Mouse (Mus musculus) testis, postnatal 10 days (tissue): Measurements from ENCODE around the gene Mybphl.

ENCODE experiments used
- DNase-seq: peaks from one replicate; pipeline ENCODE4 v3.0.0; 2021; ENCODE audit warnings: low spot score

Gene Mybphl

DNA sequence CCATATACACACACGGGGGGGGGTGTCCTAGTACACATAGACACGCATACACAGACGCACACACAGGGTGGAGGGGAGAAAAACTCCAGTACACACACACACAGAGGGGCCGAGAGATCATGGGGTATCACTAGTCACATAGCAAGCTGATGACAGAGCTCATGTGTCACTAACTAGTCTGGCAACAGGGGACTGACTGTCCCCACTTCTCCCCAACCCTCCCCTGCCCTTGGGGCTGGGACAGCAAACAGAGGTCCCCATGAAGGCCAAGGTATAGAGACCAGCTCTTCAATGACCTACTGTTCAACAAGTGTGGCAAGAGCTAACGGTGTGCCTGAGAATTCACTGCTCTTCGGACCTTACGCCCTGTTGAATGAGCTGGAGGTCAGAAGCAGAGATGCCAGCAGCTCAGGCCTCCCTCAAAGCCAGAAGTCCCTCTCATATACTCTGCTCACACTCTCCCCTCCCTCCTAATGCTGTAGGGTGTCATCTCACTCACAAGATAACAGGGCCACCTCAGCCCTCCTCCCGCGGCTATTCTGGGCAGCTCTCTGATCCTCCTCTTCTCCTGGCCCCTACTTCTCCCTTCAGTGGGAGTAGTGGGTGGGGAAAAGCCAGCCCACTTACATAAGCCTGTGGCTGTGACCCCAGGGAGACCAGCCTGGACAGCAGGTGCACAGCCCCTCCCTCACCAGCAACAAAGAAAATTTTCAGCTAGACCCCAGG lies at the start of gene Mybphl:
Gene Mybphl, plus strand, starts transcription at position 642 of the 726 bp plus-strand sequence.
- DNase-seq = no peak

DNA sequence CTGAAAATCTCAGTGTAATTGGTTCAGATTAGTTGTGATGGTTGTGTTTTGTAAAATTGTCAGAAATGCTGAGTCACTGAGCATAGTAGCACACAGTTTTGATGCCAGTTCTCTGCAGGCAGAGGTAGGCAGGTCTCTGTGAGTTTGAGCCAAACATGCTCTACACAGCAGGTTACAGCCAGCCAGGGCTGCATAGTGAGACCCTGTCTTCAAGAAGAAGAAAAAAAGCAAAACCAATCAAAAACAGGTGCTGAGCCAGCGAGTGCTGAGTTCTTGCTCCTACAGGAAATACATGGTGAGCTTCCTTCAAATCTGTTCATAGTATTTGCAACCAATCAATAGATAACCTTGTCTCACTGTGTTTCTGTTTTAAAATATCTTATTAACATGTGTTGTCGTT lies 46.2 kb upstream of the Mybphl start:
- DNase-seq = no peak

DNA sequence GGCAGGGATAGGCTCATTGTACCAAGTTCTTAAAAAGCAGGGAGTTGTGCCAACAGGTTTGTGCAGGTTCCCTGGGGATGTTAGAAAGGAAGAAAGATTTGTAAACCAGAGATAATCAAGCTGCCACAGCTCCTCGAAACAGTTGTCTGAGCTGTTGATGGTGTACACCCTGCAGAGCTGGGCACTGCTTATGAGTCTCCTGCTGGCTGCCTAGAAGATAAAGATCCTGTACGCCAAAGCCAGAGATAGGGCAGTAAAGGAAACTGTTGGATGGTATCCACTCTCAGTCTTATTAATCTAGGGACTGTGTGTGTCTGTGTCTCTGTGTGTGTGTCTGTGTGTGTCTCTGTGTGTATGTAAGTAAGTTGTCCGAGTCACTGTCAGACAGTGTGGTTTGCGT lies 43.0 kb upstream of the Mybphl start:
- no peak for DNase-seq

DNA sequence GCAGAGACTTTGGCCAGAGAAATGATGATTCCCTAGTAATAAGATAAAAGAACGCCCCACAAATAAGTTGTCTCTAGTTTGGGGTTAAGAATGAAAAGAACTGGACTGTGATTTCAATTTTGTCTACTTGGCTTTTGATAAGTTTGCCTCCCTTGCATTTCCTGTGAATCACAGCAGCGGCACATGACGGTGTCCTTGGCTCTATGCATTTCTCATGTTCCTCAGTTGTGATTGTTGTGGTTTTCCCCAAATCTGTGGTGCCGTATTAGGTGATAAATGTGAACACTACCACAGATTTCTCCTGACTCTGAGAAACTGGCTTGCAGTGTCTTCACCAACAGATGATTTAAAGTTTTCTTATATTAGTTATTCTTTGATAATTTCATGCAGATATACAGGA lies 42.6 kb upstream of the Mybphl start:
- DNase-seq = no peak

DNA sequence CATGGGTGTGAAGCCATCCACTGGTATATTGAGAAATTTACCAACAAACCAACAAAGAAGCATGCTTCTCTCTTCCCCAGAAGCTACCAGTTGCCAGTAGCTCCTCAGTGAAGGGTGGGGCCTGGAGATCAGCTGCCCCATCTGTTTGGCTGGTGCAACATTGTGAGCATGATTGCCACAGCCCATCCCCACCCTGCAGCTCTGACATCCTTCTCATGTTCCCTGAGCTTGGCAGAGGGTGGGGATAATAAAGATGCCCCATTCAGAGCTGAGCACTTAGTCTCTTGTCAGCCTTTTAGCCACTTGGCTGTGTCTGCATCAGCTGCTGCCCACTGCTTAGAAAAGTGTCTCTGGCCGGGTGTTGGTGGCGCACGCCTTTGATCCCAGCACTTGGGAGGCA lies 41.7 kb upstream of the Mybphl start:
- no peak for DNase-seq

DNA sequence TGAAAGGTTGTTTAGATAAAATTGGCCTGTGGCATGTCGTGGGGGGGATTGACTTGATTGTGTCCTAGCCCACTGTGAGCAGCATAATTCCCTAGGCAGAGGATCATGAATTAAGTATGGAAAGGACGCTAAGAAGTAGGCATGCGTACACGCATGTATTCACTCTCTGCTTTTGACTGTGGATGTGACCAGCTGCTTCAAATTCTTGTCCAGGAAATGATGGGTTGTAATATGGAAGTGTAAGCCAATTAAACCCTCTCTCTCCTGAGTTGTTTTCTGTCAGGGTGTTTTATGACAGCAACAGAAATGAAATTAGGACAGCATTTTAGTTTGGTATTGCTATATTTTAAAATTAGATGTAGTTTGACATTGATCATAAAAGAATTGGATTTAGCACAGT lies 39.9 kb upstream of the Mybphl start:
- no peak for DNase-seq

DNA sequence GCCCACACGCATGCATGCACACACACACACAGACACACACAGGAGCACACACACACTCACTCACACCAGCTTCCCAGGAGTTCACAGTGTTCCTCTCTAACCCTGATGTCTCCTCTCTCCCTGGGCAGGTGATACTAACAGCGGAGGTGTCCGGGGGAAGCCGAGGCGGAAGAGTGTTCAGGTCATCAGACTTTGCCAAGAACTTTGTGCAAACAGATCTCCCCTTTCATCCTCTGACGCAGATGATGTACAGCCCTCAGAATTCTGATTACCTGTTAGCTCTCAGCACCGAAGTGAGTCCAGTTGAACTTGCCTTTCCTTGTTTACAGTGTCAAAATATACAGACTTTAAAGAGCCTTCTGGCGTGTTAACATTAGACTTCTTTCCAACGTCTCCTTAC lies 39.2 kb upstream of the Mybphl start:
- no peak for DNase-seq

DNA sequence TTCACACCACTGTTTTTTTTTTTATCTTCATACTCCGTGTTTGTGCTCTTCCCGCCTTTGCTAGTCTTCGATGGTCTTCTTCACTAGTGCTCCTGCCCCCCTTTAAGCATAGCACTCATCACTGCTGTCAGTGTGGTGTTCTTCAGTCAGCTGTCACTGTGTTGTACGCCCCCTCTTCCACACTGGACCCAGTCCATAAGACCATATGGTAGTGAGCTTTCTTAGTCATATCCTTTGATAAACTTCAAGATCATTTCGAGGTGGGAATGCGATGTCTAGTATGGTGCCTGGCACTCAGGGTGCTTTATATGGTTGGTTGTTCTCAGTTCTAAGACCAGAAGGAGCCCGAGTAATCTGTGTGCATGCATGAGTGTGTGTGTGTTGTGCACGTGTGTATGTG lies 37.4 kb upstream of the Mybphl start:
- DNase-seq = no peak

DNA sequence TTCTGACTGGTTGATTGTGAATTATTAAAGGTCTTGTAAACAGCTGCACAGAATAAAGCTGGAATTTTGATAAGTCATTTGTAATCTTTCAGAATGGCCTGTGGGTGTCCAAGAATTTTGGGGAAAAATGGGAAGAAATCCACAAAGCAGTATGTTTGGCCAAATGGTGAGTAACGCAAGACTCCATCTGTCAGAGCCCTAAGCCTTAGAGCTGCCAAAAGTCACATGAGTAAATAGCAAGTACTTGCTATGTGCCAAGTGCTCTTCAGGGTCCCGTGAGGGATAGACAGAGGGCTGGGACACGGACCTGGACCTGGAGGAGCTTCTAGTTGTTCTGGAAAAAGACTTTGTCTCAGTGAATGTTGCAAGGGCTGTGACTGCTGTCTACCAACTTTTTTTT lies 36.8 kb upstream of the Mybphl start:
- no peak for DNase-seq

DNA sequence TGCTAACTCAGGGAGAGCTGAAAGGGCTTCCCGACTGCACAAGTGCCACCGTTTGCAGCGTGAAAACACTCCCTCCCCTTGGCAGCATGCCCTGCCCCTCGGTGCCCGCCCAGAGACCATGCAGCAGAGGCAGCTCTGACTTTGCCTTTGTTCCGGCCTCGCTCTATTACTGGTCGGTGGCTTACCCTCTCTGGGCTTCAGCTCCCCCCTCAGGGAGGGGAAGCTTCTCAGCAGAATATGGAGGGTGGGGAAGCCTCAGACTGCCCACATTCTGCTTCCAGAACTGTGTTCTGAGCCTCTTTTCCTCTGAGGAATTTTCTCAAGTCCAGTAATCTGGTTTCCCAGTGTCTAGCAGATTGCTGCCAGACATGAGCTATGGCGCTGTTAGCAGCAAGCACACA lies 36.3 kb upstream of the Mybphl start:
- peak; percentile 80 for DNase-seq

DNA sequence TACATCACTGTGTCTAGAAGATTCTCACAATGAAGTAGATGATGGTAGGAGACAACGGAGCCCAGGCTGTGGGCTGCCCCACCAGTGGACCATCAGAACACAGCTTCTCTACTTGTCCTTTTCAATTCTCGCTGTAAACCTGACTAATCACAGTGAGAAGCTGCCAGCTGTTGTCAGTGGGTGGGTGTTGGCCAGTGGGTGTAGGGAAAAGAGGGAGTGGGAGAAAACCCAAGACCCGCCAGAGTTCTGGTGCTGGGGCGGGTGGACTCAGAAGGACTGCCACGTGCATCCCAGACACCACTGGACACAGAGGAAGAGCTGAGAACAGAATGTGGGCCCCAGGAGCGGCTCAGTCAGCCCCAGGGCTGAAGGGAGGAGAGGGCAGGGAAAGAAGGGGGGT lies 33.9 kb upstream of the Mybphl start:
- no peak for DNase-seq

DNA sequence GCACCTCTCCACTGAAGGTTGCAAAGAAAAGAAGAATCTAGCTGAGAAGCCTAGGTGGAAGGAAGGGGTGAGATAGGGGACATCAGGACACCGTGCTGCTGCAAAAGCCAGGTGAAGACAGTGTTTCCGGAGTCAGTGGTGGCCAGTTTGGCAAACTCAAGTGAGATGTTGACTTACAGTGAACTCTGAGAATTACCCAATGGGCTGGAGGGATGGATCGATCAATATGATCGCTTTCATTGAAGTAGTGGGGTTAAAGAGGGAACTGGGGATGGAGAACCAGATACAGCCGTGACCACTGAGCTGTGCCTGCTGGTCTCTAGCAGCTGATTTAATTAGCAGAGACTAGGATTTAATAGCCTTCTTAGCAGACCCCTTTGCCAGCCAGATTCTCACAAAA lies 27.8 kb upstream of the Mybphl start:
- DNase-seq = no peak

DNA sequence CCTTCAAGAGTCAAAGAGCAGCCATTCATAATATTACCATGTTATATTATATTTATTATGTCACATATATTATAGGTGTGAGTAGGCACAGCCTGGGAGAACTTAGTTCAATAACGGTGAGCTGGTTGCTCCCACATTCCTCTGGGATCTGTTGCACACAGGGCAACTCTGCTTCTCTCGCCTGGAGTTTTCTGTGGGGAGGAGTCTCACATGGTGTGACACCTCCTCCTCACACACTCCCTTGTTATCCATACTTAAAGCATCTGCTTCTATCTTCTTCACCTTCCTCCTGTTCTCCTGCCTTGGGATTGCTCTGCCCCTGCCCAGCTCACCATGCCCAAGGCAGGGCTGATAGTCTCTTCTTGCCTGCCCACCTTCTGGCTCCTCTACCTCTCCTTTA lies 23.7 kb upstream of the Mybphl start:
- no peak for DNase-seq

DNA sequence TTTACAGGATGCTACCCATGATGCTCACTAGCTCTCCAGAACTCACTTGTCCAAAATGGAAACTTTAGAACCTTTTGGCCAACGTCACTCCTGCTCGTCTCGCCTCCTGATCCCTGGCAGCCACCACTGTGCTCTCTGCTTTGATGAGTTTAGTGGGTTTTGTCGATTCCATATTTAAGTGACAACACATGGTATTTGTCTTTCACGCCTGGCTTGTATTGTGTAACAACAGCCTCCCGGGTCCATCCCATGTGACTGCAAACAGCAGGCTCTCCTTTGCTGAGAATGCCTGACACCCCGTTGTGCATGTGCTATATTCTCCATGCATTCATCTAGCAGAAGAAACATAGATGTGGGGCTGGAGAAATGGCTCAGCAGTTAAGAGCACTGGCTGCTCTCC lies 22.5 kb upstream of the Mybphl start:
- DNase-seq = no peak

DNA sequence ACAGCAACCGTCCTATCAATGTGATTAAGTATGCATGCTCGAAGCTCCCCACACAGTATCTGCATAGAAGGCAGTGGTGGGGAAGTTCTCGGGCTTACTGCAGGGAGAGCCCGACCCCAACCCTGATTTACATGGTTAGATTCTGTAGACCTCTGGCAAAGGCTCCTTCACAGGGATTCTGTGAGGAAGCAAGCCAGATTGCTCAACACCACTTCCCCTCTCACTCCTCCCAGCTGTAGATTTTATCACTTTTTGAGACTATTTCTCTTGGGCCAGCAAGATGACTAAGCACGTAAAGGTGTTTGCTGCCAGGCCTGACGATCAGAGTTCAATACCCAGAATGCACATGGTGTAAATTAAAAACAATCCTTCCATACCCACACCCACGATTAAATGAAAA lies 18.9 kb upstream of the Mybphl start:
- DNase-seq = no peak

DNA sequence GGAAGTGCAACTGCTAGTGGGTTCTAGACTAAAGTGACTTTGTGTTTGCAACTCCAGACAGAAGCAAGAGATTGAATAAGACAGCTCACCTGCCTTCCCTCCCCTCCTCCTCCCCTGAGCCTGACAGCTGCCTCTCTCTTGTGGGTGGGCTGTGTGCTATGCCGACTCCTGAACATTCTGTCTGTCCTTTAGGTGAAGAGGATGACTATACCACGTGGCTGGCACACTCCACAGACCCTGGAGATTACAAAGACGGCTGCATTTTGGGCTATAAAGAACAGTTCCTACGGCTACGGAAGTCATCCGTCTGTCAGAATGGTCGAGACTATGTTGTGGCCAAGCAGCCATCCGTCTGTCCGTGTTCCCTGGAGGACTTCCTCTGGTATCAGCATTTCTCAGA lies 16.3 kb upstream of the Mybphl start:
- no peak for DNase-seq

DNA sequence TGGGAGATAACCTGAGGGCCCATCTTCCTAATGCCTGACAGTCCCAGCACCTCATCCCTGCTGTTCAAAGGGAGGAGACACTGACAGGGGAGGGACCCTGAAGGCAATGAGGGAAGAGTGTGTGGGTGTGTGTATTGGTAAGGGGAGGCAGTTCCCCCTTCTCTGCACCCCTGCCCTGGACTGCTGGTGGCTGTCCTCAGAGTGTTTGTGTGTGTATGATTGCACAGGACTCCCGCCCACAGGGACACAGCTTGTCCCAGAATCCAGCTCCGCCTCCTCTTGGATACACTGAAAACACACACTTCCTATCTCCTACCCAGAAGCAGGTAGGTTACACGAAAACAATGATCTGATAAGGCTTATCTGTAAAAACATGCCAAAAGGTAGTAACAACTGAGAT lies 9.5 kb upstream of the Mybphl start:
- no peak for DNase-seq

DNA sequence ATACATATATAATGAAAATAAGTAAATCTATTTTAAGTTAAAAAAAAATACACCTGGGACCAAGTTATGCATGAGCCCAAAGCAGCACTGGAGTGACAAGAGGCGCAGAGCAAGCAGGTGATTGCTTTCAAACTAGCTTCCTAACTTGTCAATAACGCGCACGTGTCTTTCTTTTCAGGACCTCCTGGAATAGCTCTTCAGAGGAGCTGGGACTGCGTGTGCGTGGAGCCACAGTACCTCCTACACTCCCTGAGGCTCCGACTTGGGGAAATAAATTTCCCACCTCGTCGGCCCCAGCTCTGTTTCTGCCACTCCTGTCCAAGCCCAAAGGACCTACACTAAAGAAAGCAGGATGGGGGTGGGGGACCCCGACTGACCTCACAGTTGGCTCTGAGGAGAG lies 7.7 kb upstream of the Mybphl start:
- DNase-seq = no peak

DNA sequence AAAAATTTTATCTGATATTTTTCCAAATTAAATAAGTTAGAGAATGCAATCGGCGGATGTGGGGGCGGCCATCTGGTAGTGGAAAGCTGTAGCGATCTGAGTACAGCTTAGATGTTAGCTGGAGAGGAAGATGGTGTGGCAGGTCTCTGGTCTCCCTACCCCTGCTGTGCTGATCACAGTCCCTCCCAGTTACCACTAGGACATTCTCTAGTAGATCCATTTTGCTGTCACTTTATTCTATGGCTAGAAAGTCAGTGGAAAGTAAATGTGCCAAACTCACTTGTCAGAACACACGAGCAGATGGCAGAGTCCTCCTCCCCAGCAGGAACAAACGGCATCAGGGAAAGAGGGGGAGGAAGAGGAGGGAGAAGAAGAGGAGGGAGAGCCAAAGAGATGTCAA lies 6.3 kb upstream of the Mybphl start:
- no peak for DNase-seq

DNA sequence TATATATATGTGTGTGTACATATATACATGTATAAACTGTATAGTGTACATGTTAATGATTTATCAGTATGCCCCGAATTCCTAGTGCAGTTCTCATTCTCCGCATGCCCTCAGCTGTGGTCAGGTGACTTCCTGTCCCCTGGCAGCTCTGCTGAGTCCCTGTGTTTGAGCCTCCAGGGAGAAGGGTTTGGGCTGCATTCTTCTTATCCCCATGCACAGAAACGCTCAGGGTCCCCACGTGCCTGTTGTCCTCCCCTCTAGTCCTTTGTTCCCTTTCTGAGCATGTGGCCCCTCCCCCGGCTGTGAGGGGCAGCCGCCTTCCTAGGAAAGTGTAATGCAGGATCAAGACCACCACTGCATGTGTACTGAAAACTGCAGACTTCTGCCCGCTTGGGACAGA lies 3.8 kb upstream of the Mybphl start:
- no peak for DNase-seq

DNA sequence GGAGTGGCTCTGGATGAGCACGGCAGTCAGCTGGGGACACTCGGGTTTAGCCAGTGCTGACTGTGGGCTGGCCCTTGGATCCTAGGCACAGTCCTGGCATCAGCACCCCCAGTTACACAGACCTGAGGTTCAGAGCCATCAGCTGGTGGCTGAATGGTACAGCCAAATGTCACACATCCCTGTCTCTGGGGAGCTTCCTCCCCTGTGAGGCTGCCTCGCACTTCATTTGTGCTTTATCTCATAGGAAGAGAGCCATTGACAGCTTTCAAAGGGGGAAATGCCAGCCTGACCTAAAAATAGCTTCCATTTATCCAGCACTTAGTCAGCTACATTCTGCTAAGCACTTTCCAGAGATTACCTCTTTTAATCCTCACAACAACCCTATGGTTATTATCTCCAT lies 1.1 kb upstream of the Mybphl start:
- DNase-seq = no peak

DNA sequence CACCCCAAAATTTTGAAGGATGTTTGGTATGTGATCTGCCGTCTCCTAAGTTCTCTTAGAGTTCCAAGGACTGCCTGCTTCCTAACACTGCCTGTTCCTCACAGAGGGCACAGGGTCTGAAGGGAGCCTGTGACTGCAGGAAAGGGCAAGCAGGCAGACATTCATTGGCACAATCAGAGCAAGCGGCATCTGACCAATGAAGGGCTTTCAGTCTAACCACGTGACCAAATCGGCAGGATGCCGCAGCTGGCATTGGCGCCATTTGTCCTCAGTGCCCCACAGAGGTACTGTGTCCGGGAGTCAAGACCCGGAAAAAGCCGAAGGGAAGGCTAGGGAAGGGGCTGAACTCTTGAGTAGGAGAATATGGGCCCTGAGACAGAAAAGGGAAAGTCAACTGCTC lies 2.5 kb downstream of the Mybphl start:
- DNase-seq = no peak

DNA sequence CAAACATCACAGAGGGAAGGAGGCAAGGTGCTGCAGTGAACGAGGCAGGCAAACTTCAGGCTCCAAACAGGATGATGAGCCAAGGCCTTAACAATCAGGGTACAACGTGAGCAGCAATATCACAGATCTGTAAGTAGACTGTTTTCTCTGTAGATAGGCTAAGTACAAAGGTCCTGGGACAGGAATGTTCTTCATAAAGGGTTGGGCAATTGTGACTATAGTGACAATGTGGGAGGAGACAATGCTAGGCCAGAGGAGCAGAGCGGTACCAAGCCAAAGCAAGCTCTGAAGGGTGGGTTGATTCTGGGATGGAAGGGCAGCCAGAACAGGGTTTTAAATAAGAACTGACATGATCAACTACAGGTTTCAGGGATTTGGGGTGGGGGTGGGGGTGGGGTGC lies 3.1 kb downstream of the Mybphl start:
- DNase-seq = no peak

DNA sequence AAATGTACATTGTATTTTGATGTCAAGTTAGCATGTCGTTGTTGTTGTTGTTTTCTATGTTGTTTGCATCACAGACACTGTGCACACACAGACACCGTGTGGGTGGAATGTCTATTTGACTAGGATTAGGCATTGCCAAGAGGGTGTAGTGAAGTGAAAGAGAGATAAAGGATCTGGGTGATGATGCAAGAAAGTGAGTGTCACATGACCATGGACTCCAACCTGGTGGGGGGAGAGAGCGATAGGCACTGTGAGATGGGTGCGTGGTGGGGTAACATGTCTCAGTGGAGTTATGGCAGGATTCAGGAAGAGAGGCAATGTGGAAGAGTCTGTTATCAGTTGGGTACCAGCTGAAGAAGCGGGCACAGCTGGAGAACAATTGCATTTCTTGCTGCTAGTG lies 4.0 kb downstream of the Mybphl start:
- DNase-seq = no peak

DNA sequence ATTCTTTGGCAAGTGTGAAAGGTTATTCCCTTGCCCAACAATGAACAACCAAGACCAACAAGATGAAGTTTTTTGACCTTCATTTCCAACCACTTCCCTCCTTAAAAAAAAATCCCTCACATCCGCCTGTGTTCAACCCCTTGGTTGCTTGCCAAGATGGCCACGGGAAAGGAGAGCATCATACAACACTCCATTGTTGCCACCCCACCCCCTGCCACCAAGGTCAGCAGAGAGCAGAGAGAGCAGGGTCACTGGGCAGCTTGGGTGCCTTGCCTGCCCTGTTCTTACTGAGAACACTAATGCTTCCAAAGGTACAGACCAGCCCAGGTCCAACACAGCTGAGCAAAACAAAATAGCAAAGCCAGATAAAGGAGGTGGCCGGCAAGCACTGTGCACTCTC lies 7.6 kb downstream of the Mybphl start:
- DNase-seq = peak; percentile 85
